Mouse (Mus musculus): ENCODE measurements around the gene Rps11. TPM values are rescaled to one million over a fixed set of nuclear protein-coding genes. Genes with fewer than 3 reads are reported as not detected.
A peak's percentile ranks its signal among the peaks of the same experiment; 100 is the strongest.
"Not testable (repeated sequence)": the region's sequence is repeated elsewhere in the genome, so short reads cannot be mapped to it uniquely, and the experiment has no call there.

Rps11 gene
- total and polyA plus RNA-seq, 2 experiments from 2014 or later, result 794 to 824 TPM

DNA sequence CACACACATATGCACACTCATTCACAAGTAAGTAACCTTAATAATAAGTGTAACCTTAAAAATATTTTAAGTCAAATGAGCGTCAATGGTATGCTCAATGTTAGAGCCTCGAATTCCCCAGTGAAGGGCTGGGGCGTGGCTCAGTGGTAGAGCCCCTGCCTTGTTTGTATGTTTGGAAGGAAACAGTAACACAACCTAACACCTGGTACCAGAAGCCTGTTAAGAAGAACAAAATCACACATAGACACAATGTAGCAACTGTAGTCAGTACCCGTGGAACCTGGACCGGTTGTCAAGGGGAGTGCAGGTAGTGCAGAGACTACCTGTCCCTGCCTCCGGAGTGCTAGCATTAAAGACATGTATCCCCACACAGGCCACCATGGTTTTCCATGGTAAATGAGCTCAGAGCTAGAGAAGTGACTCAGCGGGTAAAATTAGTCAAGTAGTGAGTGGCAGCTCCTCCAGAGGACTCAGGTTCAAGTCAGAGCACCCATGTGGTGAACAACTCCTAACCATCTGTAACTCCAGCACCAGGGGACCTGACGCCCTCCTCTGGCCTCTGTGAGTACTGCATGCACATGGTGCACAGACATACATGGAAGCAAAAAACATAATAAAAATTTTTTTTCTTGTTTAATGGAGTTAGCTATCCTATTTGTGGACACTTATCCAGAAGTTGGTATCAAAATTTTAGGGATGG, 25.5 kb downstream of the Rps11 start:
- Histone ChIP-seq H3K4me1 (ENCODE audit: insufficient read depth, low read length) (no peaks in the 10 kb centered on the region; the same call in 1 of the 2 replicates), H3K9me3 (ENCODE audit: low read length) (no peaks in the 10 kb centered on the region), H3K27me3 (ENCODE audit: insufficient read depth, low read length) (no peaks in the 10 kb centered on the region), H3K36me3 (ENCODE audit: insufficient read depth, low read length) (no peaks in the 10 kb centered on the region), H3K4me3 (ENCODE audit: low read length) (no peak overlapping the region), H3K27ac (no peak overlapping the region), H3K9ac (replicated peaks; ENCODE audit: low read length) (no peak overlapping the region), H3K4me2 (ENCODE audit: low read depth, low read length) (no peak overlapping the region)
- ATAC-seq, result no peak
- TF ChIP-seq CTCF (IDR thresholded peaks at IDR 0.05; ENCODE audit: low read depth), result peak; percentile 48
- WGBS, result 88% methylated on average over 8 of the region's 8 CpGs
- DNase-seq (ENCODE audit: low spot score), result no peak

DNA sequence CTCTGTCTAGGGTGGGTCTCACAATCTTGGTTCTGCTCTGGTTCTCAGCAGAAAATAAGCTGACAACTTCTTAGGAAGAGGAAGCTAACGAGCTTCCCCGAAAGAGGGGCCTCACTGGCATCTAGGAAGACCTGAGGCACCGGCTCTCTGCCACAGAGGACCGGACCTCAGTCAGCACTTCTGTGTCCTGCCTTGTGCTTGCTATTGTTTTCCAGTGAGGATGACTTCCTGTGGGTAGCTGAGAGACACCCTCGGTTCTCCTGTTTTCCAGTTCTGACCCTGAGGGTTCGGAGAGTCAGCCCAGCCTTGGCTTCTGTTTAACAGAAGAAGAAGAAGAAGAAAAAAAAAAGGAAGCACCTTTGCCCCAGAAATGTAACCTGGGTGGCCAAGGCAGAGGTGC, 26.8 kb downstream of the Rps11 start:
- 74% methylated on average over 6 of the region's 6 CpGs for WGBS
- H3K27ac ChIP-seq, result no peak overlapping the region
- no peaks in the 10 kb centered on the region for H3K36me3 ChIP-seq (ENCODE audit: insufficient read depth, low read length)
- no peak for DNase-seq (ENCODE audit: low spot score)
- H3K27me3 ChIP-seq (ENCODE audit: insufficient read depth, low read length), result no peaks in the 10 kb centered on the region
- H3K9ac ChIP-seq (replicated peaks; ENCODE audit: low read length), result no peak overlapping the region
- ATAC-seq, result no peak
- H3K4me3 ChIP-seq (ENCODE audit: low read length), result no peak overlapping the region
- TF ChIP-seq CTCF (IDR thresholded peaks at IDR 0.05; ENCODE audit: low read depth), result no peak
- no peaks in the 10 kb centered on the region; the same call in 1 of the 2 replicates for H3K4me1 ChIP-seq (ENCODE audit: insufficient read depth, low read length)
- no peak overlapping the region for H3K4me2 ChIP-seq (ENCODE audit: low read depth, low read length)
- H3K9me3 ChIP-seq (ENCODE audit: low read length), result no peaks in the 10 kb centered on the region

DNA sequence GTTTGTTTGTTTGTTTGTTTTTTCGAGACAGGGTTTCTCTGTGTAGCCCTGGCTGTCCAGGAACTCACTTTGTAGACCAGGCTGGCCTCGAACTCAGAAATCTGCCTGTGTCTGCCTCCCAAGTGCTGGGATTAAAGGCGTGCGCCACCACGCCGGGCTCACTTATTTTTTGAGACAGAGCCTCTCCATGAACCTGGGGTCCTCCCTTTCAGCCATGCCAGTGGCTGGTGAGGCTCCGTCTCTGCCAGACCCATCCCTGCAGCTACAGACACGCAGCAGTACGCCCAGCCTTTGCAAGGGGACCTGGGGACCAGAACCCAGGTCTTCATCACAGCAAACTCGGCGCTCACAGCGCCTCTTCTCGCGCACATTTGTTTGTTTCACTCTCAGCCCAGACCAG, 28.3 kb downstream of the Rps11 start:
- H3K36me3 ChIP-seq (ENCODE audit: insufficient read depth, low read length); H3K9me3 ChIP-seq (ENCODE audit: low read length); H3K27ac ChIP-seq; ATAC-seq; H3K4me2 ChIP-seq (ENCODE audit: low read depth, low read length); H3K9ac ChIP-seq (replicated peaks; ENCODE audit: low read length); DNase-seq (ENCODE audit: low spot score); H3K27me3 ChIP-seq (ENCODE audit: insufficient read depth, low read length); H3K4me3 ChIP-seq (ENCODE audit: low read length); H3K4me1 ChIP-seq (ENCODE audit: insufficient read depth, low read length): not testable (repeated sequence)
- 93% methylated on average over 14 of the region's 14 CpGs for WGBS

DNA sequence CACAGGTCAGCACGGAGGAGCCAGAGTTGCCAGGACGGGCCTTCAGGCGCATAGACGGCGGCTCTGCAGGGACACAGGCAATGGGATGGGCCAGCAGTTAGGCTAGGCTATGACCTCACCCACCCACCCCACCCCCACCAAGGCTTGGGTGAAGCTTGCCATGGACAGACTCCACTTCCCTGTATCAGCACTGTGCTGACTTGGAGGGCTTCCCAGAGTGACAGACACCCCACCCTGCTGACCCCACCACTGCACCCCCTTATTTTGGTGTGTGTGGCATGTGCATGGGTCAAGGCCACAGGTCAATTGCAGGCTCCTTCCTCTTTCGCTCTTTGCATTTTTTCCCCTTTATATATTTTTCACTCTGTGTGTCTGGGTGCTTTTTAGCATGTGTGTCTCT, 28.9 kb downstream of the Rps11 start:
- H3K36me3 ChIP-seq (ENCODE audit: insufficient read depth, low read length), result no peaks in the 10 kb centered on the region
- no peak for TF ChIP-seq CTCF (IDR thresholded peaks at IDR 0.05; ENCODE audit: low read depth)
- no peaks in the 10 kb centered on the region for H3K27me3 ChIP-seq (ENCODE audit: insufficient read depth, low read length)
- WGBS, result 82% methylated on average over 6 of the region's 6 CpGs
- no peaks in the 10 kb centered on the region for H3K4me1 ChIP-seq (ENCODE audit: insufficient read depth, low read length)
- H3K4me2 ChIP-seq (ENCODE audit: low read depth, low read length), result no peak overlapping the region
- no peak overlapping the region for H3K27ac ChIP-seq
- no peak overlapping the region for H3K4me3 ChIP-seq (ENCODE audit: low read length)
- no peak overlapping the region for H3K9ac ChIP-seq (replicated peaks; ENCODE audit: low read length)
- ATAC-seq (no peak), DNase-seq (ENCODE audit: low spot score) (no peak)
- H3K9me3 ChIP-seq (ENCODE audit: low read length), result no peaks in the 10 kb centered on the region

DNA sequence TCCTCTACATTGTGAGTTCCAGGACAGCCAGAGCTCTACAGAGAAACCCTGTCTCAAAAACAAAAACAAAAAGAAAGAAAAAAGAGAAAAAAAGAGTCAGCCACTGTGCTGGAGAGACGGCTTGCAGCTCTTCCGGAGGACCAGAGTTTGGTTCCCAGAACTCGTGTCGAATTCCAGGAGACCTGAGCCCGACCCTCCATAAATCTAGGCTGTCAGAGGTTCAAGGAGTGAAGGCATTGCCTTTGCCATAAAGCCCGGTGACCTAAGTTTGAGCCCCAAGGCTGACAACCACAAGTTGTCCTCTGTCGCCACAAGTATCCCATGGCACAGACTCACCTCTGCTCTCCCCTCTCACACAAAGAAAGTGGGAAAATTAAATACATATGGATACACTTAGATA, 30.1 kb downstream of the Rps11 start:
- Histone ChIP-seq H3K4me1 (ENCODE audit: insufficient read depth, low read length) (no peaks in the 10 kb centered on the region), H3K4me3 (ENCODE audit: low read length) (no peak overlapping the region), H3K27ac (no peak overlapping the region), H3K36me3 (ENCODE audit: insufficient read depth, low read length) (no peaks in the 10 kb centered on the region), H3K4me2 (ENCODE audit: low read depth, low read length) (no peak overlapping the region), H3K27me3 (ENCODE audit: insufficient read depth, low read length) (no peaks in the 10 kb centered on the region), H3K9me3 (ENCODE audit: low read length) (no peaks in the 10 kb centered on the region), H3K9ac (replicated peaks; ENCODE audit: low read length) (no peak overlapping the region)
- DNase-seq (ENCODE audit: low spot score) (no peak), ATAC-seq (no peak)
- WGBS, result 58% methylated on average over 7 of the region's 7 CpGs
- TF ChIP-seq CTCF (IDR thresholded peaks at IDR 0.05; ENCODE audit: low read depth), result no peak

DNA sequence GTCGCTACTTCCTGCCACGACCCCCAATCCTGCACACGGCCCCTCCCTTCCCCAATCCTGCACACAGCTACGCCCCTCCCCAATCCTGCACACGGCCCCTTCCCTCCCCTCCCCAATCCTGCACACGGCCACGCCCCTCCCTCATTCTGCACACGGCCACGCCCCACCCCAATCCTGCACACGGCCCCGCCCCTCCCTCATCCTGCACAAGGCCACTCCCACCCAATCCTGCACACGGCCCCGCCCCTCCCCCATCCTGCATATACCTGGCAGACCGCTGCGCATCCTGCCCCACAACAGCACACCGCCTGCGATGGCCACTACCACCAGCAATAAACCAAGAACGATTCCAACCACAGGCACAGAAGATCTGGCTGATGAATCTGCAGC, 30.7 kb downstream of the Rps11 start:
- Histone ChIP-seq H3K4me2 (ENCODE audit: low read depth, low read length) (no peak overlapping the region), H3K9me3 (ENCODE audit: low read length) (no peaks in the 10 kb centered on the region), H3K27me3 (ENCODE audit: insufficient read depth, low read length) (no peaks in the 10 kb centered on the region), H3K4me1 (ENCODE audit: insufficient read depth, low read length) (no peaks in the 10 kb centered on the region), H3K9ac (replicated peaks; ENCODE audit: low read length) (no peak overlapping the region), H3K27ac (no peak overlapping the region), H3K4me3 (ENCODE audit: low read length) (no peak overlapping the region), H3K36me3 (ENCODE audit: insufficient read depth, low read length) (no peaks in the 10 kb centered on the region)
- no peak for DNase-seq (ENCODE audit: low spot score)
- TF ChIP-seq CTCF (IDR thresholded peaks at IDR 0.05; ENCODE audit: low read depth), result no peak
- 42% methylated on average over 17 of the region's 18 CpGs for WGBS
- no peak for ATAC-seq

DNA sequence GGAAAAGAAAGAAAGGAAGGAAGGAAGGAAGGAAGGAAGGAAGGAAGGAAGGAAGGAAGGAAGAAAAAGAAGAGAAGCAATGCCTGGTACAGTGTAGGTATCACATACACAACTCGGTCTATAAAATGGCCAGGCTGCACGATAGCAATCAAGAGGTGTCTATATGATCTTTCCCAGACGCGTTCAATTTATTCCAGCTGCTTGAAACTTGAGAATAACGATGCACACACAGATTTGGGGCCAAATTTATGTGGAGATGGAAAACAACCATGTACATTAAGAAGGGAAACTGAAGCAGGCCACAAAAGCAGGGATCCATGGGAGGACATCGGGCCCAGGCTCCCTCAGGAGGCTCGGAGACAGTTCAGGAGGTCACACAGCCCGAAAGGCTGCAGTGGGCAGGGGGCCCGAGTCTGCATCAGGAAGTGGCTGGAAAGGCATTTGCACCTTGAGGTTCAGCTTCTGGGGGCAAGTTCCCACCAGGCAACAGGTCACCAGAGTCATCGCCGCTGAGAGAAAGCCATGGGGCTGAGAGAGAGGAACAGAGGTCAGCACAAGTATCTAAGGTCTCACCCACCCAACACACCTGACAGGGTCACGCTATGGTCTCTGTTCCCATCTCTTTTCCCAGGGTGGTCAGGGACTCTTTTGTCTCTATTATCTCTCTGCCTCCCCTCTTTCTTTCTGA, 31.3 kb downstream of the Rps11 start:
- H3K36me3 ChIP-seq (ENCODE audit: insufficient read depth, low read length), result no peaks in the 10 kb centered on the region
- H3K4me2 ChIP-seq (ENCODE audit: low read depth, low read length), result no peak overlapping the region
- 59% methylated on average over 12 of the region's 12 CpGs for WGBS
- no peak overlapping the region for H3K4me3 ChIP-seq (ENCODE audit: low read length)
- no peaks in the 10 kb centered on the region for H3K4me1 ChIP-seq (ENCODE audit: insufficient read depth, low read length)
- no peak for TF ChIP-seq CTCF (IDR thresholded peaks at IDR 0.05; ENCODE audit: low read depth)
- H3K9ac ChIP-seq (replicated peaks; ENCODE audit: low read length), result no peak overlapping the region
- DNase-seq (ENCODE audit: low spot score) (no peak), ATAC-seq (no peak)
- no peak overlapping the region for H3K27ac ChIP-seq
- no peaks in the 10 kb centered on the region for H3K9me3 ChIP-seq (ENCODE audit: low read length)
- H3K27me3 ChIP-seq (ENCODE audit: insufficient read depth, low read length), result no peaks in the 10 kb centered on the region

All from hindbrain, postnatal 0 days (tissue).